Mouse (Mus musculus): ENCODE data around the gene Sdf2. TPM values are rescaled to one million over a fixed set of nuclear protein-coding genes. Genes with fewer than 3 reads are reported as not detected.

The Sdf2 gene
- polyA plus RNA-seq, 1 experiment from 2014 or later = 58.0 TPM

DNA sequence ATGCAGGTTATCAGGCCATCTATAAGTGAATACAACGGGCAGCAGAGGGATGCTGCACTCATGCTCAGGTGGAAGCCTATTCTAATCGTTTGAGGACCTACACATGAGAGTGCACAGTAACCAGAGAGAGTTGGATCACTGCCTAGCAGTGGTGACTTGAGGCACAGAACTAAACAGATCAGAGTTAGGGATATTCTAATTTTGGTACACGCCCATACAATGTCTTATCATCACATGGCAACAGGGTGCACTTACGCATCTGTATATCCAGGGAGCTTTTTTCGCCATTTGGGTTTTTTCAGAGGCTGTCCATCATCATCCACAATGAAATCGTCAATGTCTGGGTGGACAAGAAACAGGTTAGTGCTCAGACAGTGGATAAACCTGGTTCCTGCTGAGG lies 14.0 kb upstream of the Sdf2 start:
- Histone ChIP-seq H3K9ac (no peak overlapping the region), H3K27me3 (no peaks in the 10 kb centered on the region), H3K4me1 (no peaks in the 10 kb centered on the region), H3K4me2 (replicated peaks) (no peak overlapping the region), H3K9me3 (replicated peaks) (no peaks in the 10 kb centered on the region), H3K4me3 (no peak overlapping the region), H3K36me3 (peaks cover 74% of the 10 kb centered on the region), H3K27ac (no peak overlapping the region)
- WGBS = 92% methylated on average over 6 of the region's 6 CpGs
- ATAC-seq (ENCODE audit: low FRiP score) = no peak

DNA sequence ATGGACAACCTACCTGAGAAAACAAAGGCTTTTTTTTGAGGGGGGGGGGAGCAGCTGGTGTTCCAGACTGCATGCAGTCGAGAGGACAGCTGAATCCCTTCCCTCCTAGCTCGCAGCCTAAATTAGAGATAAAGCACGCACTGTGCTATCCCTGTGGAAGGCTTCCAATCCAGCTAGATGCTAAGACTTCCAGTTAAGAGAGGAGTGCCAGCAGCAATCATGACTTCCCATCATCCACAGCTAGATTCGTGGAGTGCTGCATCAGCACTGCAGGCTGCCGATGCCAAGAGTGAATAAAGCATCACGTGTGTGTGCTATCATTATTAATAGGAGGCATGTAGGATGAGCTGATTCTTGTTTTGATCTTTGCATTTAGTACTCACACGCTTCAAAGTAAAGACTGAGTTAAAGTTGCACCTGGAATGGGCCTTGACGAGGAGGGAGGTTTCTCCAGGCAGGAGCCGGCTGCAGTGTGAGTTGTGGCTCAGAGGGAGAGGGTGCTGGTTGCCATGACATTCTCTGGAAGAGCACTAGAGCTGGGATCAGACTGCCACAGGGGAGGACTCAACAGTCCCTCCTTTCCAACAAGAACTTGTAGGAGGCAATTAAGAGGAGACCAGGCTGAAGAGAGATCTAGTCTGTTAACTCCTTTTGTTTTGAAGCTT lies 5.2 kb upstream of the Sdf2 start:
- H3K36me3 ChIP-seq = peaks cover 19% of the 10 kb centered on the region
- H3K4me2 ChIP-seq (replicated peaks) = no peak overlapping the region
- WGBS = 93% methylated on average over 9 of the region's 9 CpGs
- H3K27me3 ChIP-seq = no peaks in the 10 kb centered on the region
- H3K4me1 ChIP-seq = peaks cover 8% of the 10 kb centered on the region
- no peak overlapping the region for H3K9ac ChIP-seq
- no peak overlapping the region for H3K27ac ChIP-seq
- H3K4me3 ChIP-seq = no peak overlapping the region
- ATAC-seq (ENCODE audit: low FRiP score) = no peak
- H3K9me3 ChIP-seq (replicated peaks) = no peaks in the 10 kb centered on the region

DNA sequence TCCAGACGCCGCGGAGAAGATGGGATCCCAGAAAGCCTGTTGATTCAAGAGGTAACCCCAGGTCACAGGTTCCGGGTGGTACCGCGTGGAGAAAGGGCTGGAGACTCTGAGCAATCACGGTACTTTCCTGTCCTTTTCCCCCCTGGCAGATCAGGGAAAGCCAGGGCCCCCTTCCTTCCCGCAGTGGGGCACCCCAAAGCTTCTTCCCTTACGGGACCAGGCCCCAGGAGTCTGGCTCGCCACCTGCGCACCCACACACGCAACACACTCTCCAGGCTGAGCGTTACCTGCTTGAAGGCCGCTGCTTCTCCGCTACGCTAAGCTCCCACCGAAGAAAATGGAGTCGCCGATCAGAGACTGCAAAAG lies 302 bp upstream of the Sdf2 start:
- Histone ChIP-seq H3K9me3 (replicated peaks) (no peaks in the 10 kb centered on the region), H3K9ac (peak overlapping the region; percentile 94), H3K27me3 (no peaks in the 10 kb centered on the region), H3K4me3 (peak overlapping the region; percentile 99), H3K4me2 (replicated peaks) (peak overlapping the region; percentile 84), H3K27ac (peak overlapping the region; percentile 95), H3K36me3 (peaks cover 7% of the 10 kb centered on the region), H3K4me1 (peaks cover 30% of the 10 kb centered on the region)
- WGBS = under 1% methylated on average over 19 of the region's 19 CpGs
- ATAC-seq (ENCODE audit: low FRiP score) = no peak; the same call in none of the 2 replicates

DNA sequence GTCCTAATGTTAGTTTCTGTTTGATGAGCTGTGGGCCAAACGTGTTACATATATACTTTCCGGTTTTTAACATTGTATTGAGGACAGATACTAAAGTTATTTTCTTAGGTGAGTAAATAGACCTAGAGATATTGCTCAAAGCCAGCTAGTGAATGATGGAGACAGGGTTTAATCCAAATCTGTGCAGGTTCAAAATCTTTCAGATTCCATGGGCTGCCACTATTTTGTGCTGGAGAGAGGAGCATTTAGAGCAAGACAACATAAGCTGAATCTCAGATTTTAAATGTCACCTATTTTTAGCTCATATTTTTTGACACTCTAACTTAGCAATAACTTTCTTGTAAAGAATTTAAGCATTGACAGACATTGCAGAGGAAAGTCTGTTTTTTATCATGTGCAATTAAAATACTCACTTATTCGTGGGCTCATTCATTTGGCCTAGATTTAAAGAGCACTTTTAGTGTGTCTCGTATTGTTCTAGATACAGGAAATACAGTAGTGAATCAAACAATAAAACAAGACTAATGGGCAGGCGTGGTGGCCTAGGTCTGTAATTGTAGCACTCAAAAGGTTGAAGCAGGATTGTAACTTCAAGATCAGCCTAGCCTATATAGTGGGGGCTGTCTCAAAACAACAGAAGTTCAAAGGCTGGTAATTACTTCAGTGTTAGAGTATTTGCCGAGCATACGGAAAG lies 919 bp downstream of the Sdf2 start:
- Histone ChIP-seq H3K9me3 (replicated peaks) (no peaks in the 10 kb centered on the region), H3K36me3 (peaks cover 7% of the 10 kb centered on the region), H3K27ac (0 out of 2 replicates have a peak overlapping the region, but pooled peaks have one; percentile 95), H3K4me1 (peaks cover 30% of the 10 kb centered on the region), H3K27me3 (no peaks in the 10 kb centered on the region), H3K4me3 (peak overlapping the region; percentile 99), H3K9ac (peak overlapping the region; percentile 94), H3K4me2 (replicated peaks) (peak overlapping the region; percentile 84)
- no peak for ATAC-seq (ENCODE audit: low FRiP score)
- 52% methylated on average over 7 of the region's 7 CpGs for WGBS

DNA sequence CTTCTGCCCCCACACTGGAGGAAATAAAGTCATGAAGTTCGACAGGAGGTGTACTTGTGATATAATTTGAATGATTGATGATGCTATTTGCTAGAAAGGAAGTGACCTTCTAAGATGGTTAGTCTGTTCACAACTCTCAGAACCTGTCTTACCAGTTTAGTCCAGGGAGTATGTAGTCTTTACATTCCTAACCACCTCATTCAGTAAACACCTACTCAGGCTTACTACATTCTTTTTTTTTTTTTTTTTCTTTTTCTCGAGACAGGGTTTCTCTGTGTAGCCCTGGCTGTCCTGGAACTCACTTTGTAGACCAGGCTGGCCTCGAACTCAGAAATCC lies 1.4 kb downstream of the Sdf2 start:
- no peak overlapping the region for H3K9ac ChIP-seq
- no peak overlapping the region for H3K4me3 ChIP-seq
- H3K4me2 ChIP-seq (replicated peaks) = peak overlapping the region; percentile 84
- no peaks in the 10 kb centered on the region for H3K9me3 ChIP-seq (replicated peaks)
- WGBS = 73% methylated on average over 3 of the region's 3 CpGs
- H3K4me1 ChIP-seq = peaks cover 30% of the 10 kb centered on the region
- ATAC-seq (ENCODE audit: low FRiP score) = no peak
- H3K27me3 ChIP-seq = no peaks in the 10 kb centered on the region
- H3K36me3 ChIP-seq = peaks cover 11% of the 10 kb centered on the region
- no peak overlapping the region for H3K27ac ChIP-seq

DNA sequence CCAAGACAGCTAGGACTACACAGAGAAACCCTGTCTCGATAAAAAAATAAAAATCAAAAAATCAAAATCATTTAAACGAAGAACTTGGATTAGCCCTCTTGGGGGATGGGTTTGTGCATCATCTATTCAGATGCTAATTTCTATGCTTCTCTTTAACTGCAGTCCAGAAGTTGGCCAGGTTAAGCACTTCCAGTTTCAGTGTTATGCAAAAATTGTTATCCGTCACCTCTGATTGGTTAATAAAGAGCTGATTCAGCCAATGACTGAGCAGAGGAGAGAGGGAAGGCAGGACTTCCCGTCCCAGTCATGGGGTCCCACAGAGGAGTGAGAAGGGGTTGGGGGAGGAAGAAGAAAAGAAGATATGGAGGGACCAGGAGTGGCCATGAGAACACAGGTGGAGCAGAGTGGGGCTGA lies 2.2 kb downstream of the Sdf2 start:
- no peak overlapping the region for H3K9ac ChIP-seq
- H3K4me2 ChIP-seq (replicated peaks) = peak overlapping the region; percentile 6; the same call in 1 of the 2 replicates
- no peak for ATAC-seq (ENCODE audit: low FRiP score)
- H3K4me3 ChIP-seq = no peak overlapping the region
- H3K4me1 ChIP-seq = peaks cover 30% of the 10 kb centered on the region
- no peaks in the 10 kb centered on the region for H3K9me3 ChIP-seq (replicated peaks)
- no peak overlapping the region for H3K27ac ChIP-seq
- WGBS = 57% methylated on average over 4 of the region's 4 CpGs
- H3K27me3 ChIP-seq = no peaks in the 10 kb centered on the region
- H3K36me3 ChIP-seq = peaks cover 17% of the 10 kb centered on the region

DNA sequence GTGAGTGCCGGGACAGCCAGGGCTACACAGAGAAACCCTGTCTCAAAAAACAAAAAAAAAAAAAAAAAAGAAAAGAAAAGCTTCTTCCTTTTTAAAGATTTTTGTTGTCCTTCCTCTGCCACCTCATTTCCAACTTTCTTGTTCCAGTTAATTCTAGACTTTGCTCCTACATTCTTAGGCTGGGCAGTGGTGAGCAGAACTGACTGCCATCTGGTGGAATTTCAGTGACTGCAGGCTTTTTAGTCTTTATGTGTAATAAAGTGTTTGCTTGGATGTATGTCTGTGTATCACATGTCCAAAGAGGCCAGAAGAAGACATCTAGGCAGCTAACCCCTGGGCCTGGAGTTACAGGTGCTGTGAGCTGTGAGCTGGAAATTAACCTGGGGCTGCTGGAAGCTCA lies 11.1 kb downstream of the Sdf2 start:
- ATAC-seq (ENCODE audit: low FRiP score) = no peak
- WGBS = 100% methylated on average over 1 of the region's 1 CpGs

DNA sequence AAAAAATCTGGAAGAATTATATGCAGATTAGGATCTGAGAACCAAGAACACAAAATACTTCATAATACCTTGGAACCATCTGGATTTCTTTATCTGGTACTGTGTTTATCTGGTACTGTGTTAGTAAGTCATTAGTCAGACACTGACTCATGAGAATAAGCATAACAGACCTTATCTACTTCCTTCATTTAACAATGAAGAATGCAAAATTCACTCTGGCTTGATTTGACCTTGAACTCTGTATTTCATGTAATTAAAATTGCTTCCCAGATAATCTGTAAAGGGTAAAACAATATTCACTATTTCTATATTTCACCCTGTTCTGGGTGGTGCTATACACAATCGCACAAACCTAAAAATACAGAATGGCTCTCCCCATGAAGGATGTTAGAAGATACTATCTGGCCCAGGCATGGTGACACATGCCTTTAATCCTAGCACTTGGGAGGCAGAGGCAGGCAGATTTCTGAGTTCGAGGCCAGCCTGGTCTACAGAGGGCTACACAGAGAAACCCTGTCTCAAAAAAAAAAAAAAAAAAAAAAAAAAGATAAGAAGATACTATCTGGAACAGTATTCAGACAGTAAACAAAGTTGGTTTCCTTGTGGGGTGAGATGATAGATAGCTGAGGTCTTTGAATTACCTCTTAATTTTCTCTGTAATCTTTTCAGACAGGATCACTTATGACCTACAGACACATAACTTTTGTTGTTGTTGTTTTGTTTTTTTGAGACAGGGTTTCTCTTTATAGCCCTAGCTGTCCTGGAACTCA lies 15.1 kb downstream of the Sdf2 start:
- H3K9me3 ChIP-seq (replicated peaks) = no peaks in the 10 kb centered on the region
- no peak overlapping the region for H3K9ac ChIP-seq
- 98% methylated on average over 2 of the region's 2 CpGs for WGBS
- H3K27ac ChIP-seq = no peak overlapping the region
- ATAC-seq (ENCODE audit: low FRiP score) = no peak
- peak overlapping the region; percentile 86 for H3K4me3 ChIP-seq
- H3K27me3 ChIP-seq = peaks cover 14% of the 10 kb centered on the region
- H3K4me1 ChIP-seq = peaks cover 6% of the 10 kb centered on the region
- H3K4me2 ChIP-seq (replicated peaks) = peak overlapping the region; percentile 72
- H3K36me3 ChIP-seq = peaks cover 21% of the 10 kb centered on the region

More for the DNA sequence above, 11.1 kb downstream of the Sdf2 start:
- Histone ChIP-seq H3K27me3 (peaks cover 14% of the 10 kb centered on the region), H3K4me3 (no peak overlapping the region), H3K9ac (no peak overlapping the region), H3K4me2 (replicated peaks) (no peak overlapping the region), H3K27ac (no peak overlapping the region), H3K36me3 (peaks cover 31% of the 10 kb centered on the region), H3K4me1 (no peaks in the 10 kb centered on the region), H3K9me3 (replicated peaks) (no peaks in the 10 kb centered on the region)

DNA sequence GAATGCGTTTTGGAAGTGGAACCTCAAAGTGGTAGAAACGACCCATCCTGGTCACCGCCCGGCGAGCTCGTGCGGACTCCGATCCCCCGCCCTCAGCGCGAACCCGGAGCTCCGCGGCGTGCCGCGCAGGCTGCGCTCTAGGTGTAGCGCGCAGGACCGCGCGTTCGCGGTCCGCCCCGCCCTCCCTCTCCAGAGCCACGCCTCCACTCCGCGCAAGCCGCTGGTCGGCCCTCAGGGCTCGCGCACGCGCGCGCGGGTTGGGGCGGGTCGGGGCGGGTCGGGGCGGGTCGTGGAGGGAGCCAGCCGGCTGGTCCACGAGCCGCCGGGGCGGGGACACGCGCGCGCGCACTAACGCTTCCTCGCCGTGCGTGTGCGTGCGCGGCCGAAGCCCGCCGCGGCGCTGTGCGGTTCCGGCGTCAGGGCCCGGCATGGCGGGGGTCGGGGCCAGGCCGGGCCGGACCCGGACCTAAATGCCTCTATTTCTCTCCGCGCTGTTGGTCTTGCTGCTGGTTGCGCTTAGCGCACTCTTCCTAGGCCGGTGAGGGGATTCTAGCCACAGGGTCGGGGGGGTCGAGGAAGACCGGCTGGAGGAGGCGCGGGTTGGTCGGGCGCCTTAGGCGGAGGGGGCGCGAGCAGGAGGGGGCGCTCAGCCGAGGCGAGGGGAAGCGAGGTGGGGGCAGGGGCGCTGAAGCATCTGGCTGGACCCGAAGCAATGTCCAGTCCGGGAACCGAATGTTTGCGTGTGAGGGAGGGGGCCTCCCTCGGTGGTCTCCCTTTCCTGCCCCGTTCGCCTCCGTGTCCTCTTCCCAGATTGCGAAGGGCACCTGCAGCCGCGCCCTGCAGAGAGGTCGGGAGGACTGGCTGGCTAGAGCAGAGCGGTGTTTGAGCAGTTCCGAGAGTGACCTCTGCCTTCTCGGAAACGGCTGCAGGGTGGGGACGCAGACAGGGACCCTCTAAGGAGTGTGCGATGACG lies 16.1 kb downstream of the Sdf2 start, which contains the start of gene 2610507B11Rik:
2610507B11Rik (plus strand) TSS at position 373 of the 973 bp plus-strand sequence.
- Histone ChIP-seq H3K9ac (peak within 1 kb of the TSS; percentile 80), H3K4me3 (peak within 1 kb of the TSS; percentile 86), H3K4me2 (replicated peaks) (peak within 1 kb of the TSS; percentile 72), H3K36me3 (peaks cover 29% of the 10 kb centered on the region), H3K27ac (peak within 1 kb of the TSS; percentile 88), H3K27me3 (peaks cover 14% of the 10 kb centered on the region), H3K4me1 (peaks cover 6% of the 10 kb centered on the region), H3K9me3 (replicated peaks) (no peaks in the 10 kb centered on the region)
- under 1% methylated on average over 88 of the region's 115 CpGs for WGBS
- ATAC-seq (ENCODE audit: low FRiP score) = peak; percentile 97

DNA sequence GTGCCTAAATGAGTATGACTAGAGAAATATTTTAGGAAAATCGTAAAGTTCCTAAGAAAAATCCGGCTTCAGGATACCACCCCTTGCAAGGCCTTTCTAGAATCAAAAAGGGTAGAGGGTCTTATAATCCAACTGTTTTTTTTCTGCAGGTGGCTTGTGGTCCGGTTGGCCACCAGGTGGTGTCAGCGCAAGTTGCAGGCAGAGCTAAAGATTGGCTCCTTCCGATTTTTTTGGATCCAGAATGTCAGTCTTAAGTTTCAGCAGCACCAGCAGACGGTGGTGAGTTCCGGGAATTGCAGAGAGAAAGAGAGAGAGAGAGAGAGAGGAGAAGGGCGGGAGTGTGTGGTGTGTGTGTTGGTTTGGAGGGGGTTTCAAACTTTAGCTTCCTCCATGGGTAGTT lies 17.0 kb downstream of the Sdf2 start:
- Histone ChIP-seq H3K4me1 (peaks cover 6% of the 10 kb centered on the region), H3K9ac (no peak overlapping the region), H3K4me3 (peak overlapping the region; percentile 86), H3K27ac (no peak overlapping the region), H3K9me3 (replicated peaks) (no peaks in the 10 kb centered on the region), H3K4me2 (replicated peaks) (peak overlapping the region; percentile 72), H3K36me3 (peaks cover 37% of the 10 kb centered on the region), H3K27me3 (peaks cover 14% of the 10 kb centered on the region)
- 7% methylated on average over 8 of the region's 8 CpGs for WGBS
- no peak for ATAC-seq (ENCODE audit: low FRiP score)

DNA sequence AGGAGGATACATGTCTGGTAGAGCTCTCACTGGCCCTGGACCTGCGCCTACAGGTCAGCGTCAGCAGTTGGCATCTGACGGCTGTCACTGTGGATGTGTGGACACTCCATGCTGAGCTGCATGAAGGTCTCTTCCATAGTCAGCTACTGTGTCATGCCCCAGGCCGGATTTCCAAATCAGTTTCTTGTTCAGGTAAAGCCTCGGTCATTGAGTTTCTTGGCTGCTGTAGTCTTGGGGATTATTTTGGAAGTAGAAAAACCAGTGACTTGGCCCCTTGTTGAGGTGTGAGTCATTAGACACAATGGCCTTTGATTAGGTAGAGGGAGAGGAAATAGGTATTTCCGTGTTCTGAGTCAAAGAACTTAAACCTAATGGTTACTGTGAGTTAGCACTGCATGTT lies 20.0 kb downstream of the Sdf2 start:
- no peak overlapping the region for H3K9ac ChIP-seq
- WGBS = 94% methylated on average over 6 of the region's 6 CpGs
- H3K36me3 ChIP-seq = peaks cover 63% of the 10 kb centered on the region
- no peaks in the 10 kb centered on the region for H3K9me3 ChIP-seq (replicated peaks)
- H3K27me3 ChIP-seq = no peaks in the 10 kb centered on the region
- ATAC-seq (ENCODE audit: low FRiP score) = no peak
- H3K27ac ChIP-seq = no peak overlapping the region
- no peak overlapping the region for H3K4me3 ChIP-seq
- peaks cover 6% of the 10 kb centered on the region for H3K4me1 ChIP-seq
- no peak overlapping the region for H3K4me2 ChIP-seq (replicated peaks)

All from hindbrain, embryonic 12.5 days (tissue).